Mouse (Mus musculus): ENCODE measurements at regions not wholly inside any gene's neighbourhood (a gene's known extent, or its start where the extent isn't known, plus 50 kb on each side); places are given as distances from the start of the nearest gene placed in this dataset.
A peak's percentile ranks its signal among the peaks of the same experiment; 100 is the strongest.
"Not testable (repeated sequence)": the region's sequence is repeated elsewhere in the genome, so short reads cannot be mapped to it uniquely, and the experiment has no call there.

DNA sequence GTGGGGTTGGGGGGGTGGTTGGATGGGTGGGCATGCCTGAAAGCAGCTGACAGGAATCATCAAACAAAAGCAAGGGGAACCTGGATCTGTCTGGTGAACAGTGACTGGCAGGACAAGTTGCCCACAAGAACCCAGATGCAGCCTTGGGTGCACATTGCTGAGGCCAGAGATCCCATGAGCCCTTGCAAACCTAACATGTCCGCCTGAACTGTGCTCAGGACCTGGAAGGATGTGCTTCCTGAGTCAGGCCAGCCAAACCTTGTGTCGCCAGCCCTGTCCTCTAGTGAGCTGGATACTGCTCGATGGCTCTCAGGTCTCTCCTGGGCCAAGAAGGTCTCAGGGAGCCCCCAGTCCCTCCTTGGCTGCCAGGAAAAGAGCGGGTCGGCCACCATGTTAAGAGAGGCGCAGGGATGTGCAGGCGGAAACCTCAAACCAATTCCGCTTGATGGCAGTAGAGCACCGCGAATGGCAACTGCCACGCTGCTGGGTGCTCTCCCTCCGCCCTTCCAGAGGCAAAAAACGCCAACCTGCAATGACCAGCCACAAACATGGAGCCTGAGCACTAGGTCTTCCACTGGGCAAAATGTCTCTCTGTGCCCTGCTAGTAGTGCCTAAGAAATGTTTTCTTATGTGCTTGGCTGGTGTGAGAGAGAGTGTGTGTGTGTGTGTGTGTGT is 140.2 kb downstream of the Pls3 start:
- H3K9me3 ChIP-seq (replicated peaks); H3K27ac ChIP-seq; H3K36me3 ChIP-seq; H3K4me3 ChIP-seq; H3K27me3 ChIP-seq; H3K9ac ChIP-seq; H3K4me1 ChIP-seq; ATAC-seq (ENCODE audit: low FRiP score); H3K4me2 ChIP-seq (replicated peaks): not testable (repeated sequence)
- WGBS: 49% methylated on average over 11 of the region's 13 CpGs

DNA sequence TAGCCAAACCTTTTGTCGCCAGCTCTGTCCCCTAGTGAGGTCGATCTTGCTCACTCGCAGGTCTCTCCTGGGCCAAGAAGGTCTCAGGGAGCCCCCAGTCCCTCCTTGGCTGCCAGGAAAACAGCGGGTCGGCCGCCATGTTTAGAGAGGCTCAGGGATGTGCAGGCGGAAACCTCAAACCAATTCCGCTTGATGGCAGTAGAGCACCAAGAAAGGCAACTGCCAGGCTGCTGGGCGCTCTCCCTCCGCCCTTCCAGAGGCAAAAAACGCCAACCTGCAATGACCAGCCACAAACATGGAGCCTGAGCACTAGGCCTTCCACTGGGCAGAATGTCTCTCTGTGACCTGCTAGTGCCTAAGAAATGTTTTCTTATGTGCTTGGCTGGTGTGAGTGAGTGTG is 141.3 kb downstream of the Pls3 start:
- not testable (repeated sequence) for H3K9me3 ChIP-seq (replicated peaks); H3K36me3 ChIP-seq; H3K4me1 ChIP-seq; H3K4me3 ChIP-seq; H3K9ac ChIP-seq; H3K27me3 ChIP-seq; H3K4me2 ChIP-seq (replicated peaks); H3K27ac ChIP-seq; ATAC-seq (ENCODE audit: low FRiP score)
- 63% methylated on average over 11 of the region's 11 CpGs for WGBS

DNA sequence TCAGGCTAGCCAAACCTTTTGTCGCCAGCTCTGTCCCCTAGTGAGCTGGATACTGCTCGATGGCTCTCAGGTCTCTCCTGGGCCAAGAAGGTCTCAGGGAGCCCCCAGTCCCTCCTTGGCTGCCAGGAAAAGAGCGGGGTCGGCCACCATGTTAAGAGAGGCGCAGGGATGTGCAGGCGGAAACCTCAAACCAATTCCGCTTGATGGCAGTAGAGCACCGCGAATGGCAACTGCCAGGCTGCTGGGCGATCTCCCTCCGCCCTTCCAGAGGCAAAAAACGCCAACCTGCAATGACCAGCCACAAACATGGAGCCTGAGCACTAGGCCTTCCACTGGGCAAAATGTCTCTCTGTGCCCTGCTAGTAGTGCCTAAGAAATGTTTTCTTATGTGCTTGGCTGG is 145.2 kb downstream of the Pls3 start:
- H3K9ac ChIP-seq, H3K4me1 ChIP-seq: not testable (repeated sequence)
- 63% methylated on average over 12 of the region's 12 CpGs for WGBS

DNA sequence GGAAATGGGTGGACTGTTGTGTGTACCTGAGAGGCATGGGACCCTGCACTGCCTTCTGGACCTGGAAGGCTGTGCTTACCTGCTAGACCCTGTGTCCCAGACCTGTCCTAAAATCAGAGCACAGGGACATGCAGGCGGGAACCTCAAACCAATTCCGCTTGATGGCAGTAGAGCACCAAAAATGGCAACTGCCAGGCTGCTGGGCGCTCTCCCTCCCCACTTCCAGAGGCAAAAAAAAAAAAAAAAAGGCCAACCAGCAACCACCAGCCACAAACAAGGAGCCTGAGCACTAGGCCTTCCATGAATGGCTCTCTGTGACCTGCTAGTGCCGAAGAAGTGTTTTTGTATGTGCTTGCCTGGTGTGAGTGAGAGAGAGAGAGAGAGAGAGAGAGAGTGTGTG is 146.5 kb downstream of the Pls3 start:
- 52% methylated on average over 4 of the region's 4 CpGs for WGBS
- peaks cover 4% of the 10 kb centered on the region; the same call in 1 of the 2 replicates for H3K36me3 ChIP-seq
- H3K4me3 ChIP-seq: no peak overlapping the region
- H3K9ac ChIP-seq: no peak overlapping the region
- H3K4me1 ChIP-seq: no peaks in the 10 kb centered on the region
- no peak overlapping the region for H3K27ac ChIP-seq
- H3K9me3 ChIP-seq (replicated peaks): no peaks in the 10 kb centered on the region
- H3K27me3 ChIP-seq: no peaks in the 10 kb centered on the region
- H3K4me2 ChIP-seq (replicated peaks): no peak overlapping the region
- no peak for ATAC-seq (ENCODE audit: low FRiP score)

More for the DNA sequence above, 145.2 kb downstream of the Pls3 start:
- H3K9me3 ChIP-seq (replicated peaks); H3K4me3 ChIP-seq; ATAC-seq (ENCODE audit: low FRiP score); H3K36me3 ChIP-seq; H3K4me2 ChIP-seq (replicated peaks); H3K27ac ChIP-seq; H3K27me3 ChIP-seq: not testable (repeated sequence)

DNA sequence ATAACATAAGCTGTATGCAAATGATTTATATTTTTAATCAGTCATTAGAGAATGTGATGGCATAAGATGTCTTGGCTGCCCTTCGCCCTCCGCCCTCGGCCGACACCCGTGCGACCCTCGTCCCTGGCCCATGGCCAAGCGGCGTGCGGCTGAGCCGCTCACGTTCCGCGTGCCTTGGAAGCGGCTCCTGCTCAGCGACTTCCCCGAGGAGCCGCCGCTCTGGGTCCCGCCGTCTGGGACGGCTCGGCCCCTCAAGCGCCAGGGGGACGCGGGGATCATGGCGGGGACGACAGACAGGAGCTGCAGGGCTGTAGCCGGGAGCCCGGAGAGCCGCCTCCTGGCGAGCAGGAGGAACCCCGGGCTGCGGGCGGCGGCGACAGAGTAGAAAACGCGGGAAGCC is 145.5 kb upstream of the Rab39b start:
- not testable (repeated sequence) for H3K9me3 ChIP-seq (replicated peaks); H3K36me3 ChIP-seq; H3K4me3 ChIP-seq; H3K27ac ChIP-seq; H3K4me2 ChIP-seq (replicated peaks); ATAC-seq (ENCODE audit: low FRiP score); H3K4me1 ChIP-seq; H3K27me3 ChIP-seq; H3K9ac ChIP-seq
- WGBS: 85% methylated on average over 25 of the region's 39 CpGs

DNA sequence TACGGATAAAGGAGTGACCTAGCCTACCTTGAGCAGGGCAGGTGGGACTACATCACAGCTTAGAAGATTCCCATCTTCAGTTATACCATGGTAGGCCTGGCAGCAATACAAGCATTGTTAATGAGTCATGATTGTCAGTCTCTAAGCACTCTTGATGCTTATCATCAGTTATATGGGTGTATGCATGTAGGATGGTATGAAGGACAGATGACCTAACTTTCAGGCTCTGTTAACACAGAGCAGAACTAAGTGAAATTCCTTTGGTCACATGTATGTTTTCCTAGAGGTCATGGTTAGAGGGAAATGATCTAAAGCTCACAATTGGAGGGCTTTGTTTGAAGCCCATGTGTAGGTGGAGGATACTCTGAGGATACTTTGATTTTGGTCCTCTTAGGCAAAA is 121.9 kb upstream of the Rab39b start:
- WGBS: 19% methylated on average over 1 of the region's 1 CpGs
- no peak for ATAC-seq (ENCODE audit: low FRiP score)
- H3K4me1 ChIP-seq: no peaks in the 10 kb centered on the region

DNA sequence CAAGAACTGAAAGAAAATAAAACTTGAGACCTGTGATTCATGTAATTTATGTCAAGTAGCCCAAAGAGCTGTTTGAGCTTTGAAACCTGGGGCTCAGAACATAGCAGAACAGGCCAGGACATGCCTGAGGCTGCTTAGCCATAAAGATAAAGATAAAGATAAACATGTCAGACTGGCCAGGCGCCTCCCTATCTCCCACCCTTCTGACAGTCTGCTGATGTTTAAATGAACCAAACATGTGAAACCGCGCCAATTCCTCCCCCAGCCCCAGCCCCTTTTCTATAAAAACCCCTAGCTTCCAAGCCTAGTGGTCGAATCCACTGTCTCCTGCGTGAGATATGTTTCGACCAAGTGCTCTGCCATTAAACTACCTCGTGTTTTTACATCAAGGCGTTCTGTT is 97.2 kb upstream of the Rab39b start:
- ATAC-seq (ENCODE audit: low FRiP score); H3K36me3 ChIP-seq: not testable (repeated sequence)
- WGBS: 97% methylated on average over 8 of the region's 8 CpGs

More for the DNA sequence above, 121.9 kb upstream of the Rab39b start:
- no peaks in the 10 kb centered on the region for H3K36me3 ChIP-seq
- no peaks in the 10 kb centered on the region for H3K9me3 ChIP-seq (replicated peaks)
- no peaks in the 10 kb centered on the region for H3K27me3 ChIP-seq
- H3K4me3 ChIP-seq: no peak overlapping the region
- H3K4me2 ChIP-seq (replicated peaks): no peak overlapping the region
- no peak overlapping the region for H3K27ac ChIP-seq
- no peak overlapping the region for H3K9ac ChIP-seq

DNA sequence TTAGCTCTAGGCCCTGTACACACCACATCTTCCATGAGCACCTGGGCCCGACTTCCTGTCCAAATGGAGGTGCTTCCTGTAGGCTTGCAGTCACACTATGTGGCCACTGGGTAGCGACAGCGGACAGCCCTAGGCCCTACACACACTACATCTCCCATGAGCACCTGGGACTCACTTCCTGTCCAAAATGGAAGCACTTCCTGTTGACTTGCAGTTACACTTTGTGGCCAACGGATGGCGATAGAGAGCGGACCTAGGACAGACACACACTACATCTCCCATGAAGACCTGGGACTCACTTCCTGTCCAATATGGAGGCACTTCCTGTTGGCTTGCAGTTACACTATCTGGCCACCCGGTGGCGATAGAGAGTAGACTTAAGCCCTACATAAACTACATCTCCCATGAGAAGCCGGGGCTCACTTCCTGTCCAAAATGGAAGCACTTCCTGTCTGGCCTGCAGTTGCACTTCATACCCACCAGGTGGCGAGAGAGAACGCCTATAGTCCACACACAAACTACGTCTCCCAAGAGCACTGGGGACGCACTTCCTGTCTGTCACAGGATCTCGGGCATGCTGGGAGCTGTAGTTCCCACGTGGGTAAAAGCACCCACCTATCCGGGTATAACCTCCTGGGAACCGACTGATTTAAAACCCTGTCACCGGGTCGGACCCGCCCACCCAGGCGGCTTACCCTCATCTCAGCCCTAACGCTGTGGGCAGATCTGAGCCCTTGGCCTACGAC is 96.1 kb upstream of the Rab39b start:
- 0 out of 2 replicates have a peak, but pooled peaks cover 5% of the 10 kb centered on the region for H3K9me3 ChIP-seq (replicated peaks)
- H3K4me3 ChIP-seq: peak overlapping the region; percentile 28
- H3K27me3 ChIP-seq: no peaks in the 10 kb centered on the region
- no peak overlapping the region for H3K27ac ChIP-seq
- no peak overlapping the region for H3K9ac ChIP-seq
- 10% methylated on average over 23 of the region's 23 CpGs for WGBS
- no peaks in the 10 kb centered on the region for H3K4me1 ChIP-seq
- no peaks in the 10 kb centered on the region for H3K36me3 ChIP-seq
- 0 out of 2 replicates have a peak overlapping the region, but pooled peaks have one; percentile 27 for H3K4me2 ChIP-seq (replicated peaks)
- ATAC-seq (ENCODE audit: low FRiP score): peak; percentile 97

More for the DNA sequence above, 97.2 kb upstream of the Rab39b start:
- not testable (repeated sequence) for H3K4me3 ChIP-seq; H3K4me2 ChIP-seq (replicated peaks); H3K4me1 ChIP-seq; H3K27me3 ChIP-seq; H3K27ac ChIP-seq; H3K9me3 ChIP-seq (replicated peaks); H3K9ac ChIP-seq

DNA sequence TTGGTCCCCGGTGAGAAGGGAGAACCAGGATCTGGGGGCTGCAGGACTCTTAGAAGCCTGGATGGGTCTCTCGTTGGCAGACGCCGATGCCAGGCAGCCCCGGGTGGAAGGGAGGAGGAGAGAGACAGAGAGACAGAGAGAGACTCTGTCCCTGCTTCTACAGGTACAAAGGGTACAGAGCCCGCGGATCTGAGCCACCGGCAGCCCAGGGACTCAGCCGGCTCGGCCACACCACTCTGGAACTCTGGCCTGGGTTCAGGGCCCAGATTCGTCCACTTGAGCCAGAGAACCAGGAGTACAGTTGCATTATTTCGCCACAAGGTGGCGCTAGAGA is 95.5 kb upstream of the Rab39b start:
- Histone ChIP-seq H3K4me1 (no peaks in the 10 kb centered on the region), H3K27me3 (no peaks in the 10 kb centered on the region), H3K9ac (no peak overlapping the region), H3K9me3 (replicated peaks) (0 out of 2 replicates have a peak, but pooled peaks cover 5% of the 10 kb centered on the region), H3K4me2 (replicated peaks) (peak overlapping the region; percentile 28), H3K4me3 (peak overlapping the region; percentile 20), H3K27ac (no peak overlapping the region), H3K36me3 (no peaks in the 10 kb centered on the region)
- no peak; the same call in 1 of the 2 replicates for ATAC-seq (ENCODE audit: low FRiP score)
- 53% methylated on average over 13 of the region's 13 CpGs for WGBS

DNA sequence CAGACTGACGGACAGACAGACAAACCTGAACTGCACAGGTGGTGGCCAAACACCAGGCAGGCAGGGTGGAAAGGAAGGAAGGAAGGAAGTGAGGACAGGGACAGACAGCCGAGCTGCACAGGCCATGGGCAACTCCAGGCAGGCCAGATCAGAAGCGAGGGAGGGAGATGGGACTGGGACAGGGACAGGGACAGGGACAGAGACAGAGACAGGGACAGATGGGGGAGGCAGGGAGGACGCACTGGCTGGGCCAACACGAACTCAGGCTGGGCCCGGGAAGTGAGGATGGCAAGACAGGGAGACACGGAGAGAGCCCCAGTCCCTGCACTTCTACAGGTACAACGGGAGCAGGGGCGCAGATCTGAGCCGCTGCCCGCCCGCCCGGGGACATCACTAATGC is 94.9 kb upstream of the Rab39b start:
- peak overlapping the region; percentile 28; the same call in 1 of the 2 replicates for H3K4me2 ChIP-seq (replicated peaks)
- 86% methylated on average over 12 of the region's 13 CpGs for WGBS
- H3K27ac ChIP-seq: no peak overlapping the region
- H3K9ac ChIP-seq: no peak overlapping the region
- H3K4me1 ChIP-seq: no peaks in the 10 kb centered on the region
- no peaks in the 10 kb centered on the region for H3K27me3 ChIP-seq
- H3K4me3 ChIP-seq: 0 out of 2 replicates have a peak overlapping the region, but pooled peaks have one; percentile 20
- H3K36me3 ChIP-seq: no peaks in the 10 kb centered on the region
- 0 out of 2 replicates have a peak, but pooled peaks cover 5% of the 10 kb centered on the region for H3K9me3 ChIP-seq (replicated peaks)
- no peak for ATAC-seq (ENCODE audit: low FRiP score)

DNA sequence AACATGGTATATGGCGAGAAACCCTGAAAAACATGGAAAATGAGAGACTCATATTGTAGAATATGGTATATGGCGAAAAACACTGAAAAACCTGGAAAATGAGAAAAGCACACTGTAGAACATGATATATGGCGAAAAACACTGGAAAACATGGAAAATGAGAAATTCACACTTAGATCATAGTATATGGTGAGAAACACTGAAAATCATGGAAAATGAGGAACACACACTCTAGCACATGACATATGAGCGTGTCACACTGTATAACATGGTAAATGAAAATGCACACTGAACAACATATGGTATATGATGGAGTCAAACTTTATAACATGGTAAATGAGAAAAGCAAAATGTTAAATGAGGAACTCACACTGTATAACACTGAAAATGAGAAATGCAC is 89.6 kb upstream of the Rab39b start:
- H3K4me2 ChIP-seq (replicated peaks): no peak overlapping the region
- H3K27me3 ChIP-seq: no peaks in the 10 kb centered on the region
- no peaks in the 10 kb centered on the region for H3K9me3 ChIP-seq (replicated peaks)
- no peak for ATAC-seq (ENCODE audit: low FRiP score)
- no peak overlapping the region for H3K9ac ChIP-seq
- H3K4me1 ChIP-seq: no peaks in the 10 kb centered on the region
- H3K27ac ChIP-seq: no peak overlapping the region
- 93% methylated on average over 4 of the region's 4 CpGs for WGBS
- no peaks in the 10 kb centered on the region for H3K36me3 ChIP-seq
- no peak overlapping the region for H3K4me3 ChIP-seq

DNA sequence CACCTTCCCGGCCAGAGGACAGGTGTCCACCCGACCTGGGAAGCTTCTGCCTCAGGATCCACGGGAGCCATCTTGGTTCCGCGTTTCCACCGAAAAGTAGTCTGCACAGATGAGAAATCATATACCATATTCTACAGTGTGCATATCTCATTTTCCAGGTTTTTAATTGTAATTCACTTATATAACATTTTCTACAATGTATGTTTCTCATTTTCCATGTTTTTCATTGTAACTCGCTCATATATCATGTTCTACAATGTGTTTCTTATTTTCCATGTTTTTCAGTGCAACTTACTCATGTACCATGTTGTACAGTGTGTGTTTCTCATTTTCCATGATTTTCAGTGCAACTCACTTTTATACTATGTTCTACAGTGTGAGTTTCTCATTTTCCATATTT is 65.4 kb upstream of the Rab39b start:
- no peak for ATAC-seq (ENCODE audit: low FRiP score)
- no peak overlapping the region for H3K4me3 ChIP-seq
- H3K36me3 ChIP-seq: no peaks in the 10 kb centered on the region
- 86% methylated on average over 7 of the region's 7 CpGs for WGBS
- H3K9me3 ChIP-seq (replicated peaks): no peaks in the 10 kb centered on the region
- H3K4me2 ChIP-seq (replicated peaks): no peak overlapping the region
- no peaks in the 10 kb centered on the region for H3K27me3 ChIP-seq
- no peaks in the 10 kb centered on the region for H3K4me1 ChIP-seq
- no peak overlapping the region for H3K27ac ChIP-seq
- H3K9ac ChIP-seq: no peak overlapping the region

All from hindbrain, embryonic 12.5 days (tissue).